Mouse (Mus musculus) ES-E14 (cell line): ENCODE results near the gene Foxp1.

Experiments used
- CHD2 ChIP-seq: IDR thresholded peaks from 2 replicates; pipeline ENCODE4 v1.6.1; 2014; ENCODE audit warnings: mild to moderate bottlenecking, low read depth, low read length, inconsistent platforms
- HCFC1 ChIP-seq: IDR thresholded peaks from 2 replicates; pipeline ENCODE4 v1.6.1; 2012; ENCODE audit warnings: low read length, inconsistent platforms, borderline replicate concordance; ENCODE audit not compliant: insufficient read depth
- MAFK ChIP-seq: IDR thresholded peaks from 2 replicates; pipeline ENCODE4 v1.6.1; 2014; ENCODE audit warnings: mild to moderate bottlenecking, low read depth, low read length, inconsistent platforms; ENCODE audit not compliant: insufficient read depth
- ZC3H11A ChIP-seq: IDR thresholded peaks from 2 replicates; pipeline ENCODE4 v1.6.1; 2012; ENCODE audit warnings: low read depth, mild to moderate bottlenecking, inconsistent platforms, low read length, borderline replicate concordance
- ZNF384 ChIP-seq: IDR thresholded peaks from 2 replicates; pipeline ENCODE4 v1.6.1; 2012; ENCODE audit warnings: low read depth, low read length, inconsistent platforms

GRCm38 (mm10) chr6:99093856-99094255 lies 428.7 kb downstream of the Foxp1 start:
- TF ChIP-seq ZNF384, result no peak
- no peak for TF ChIP-seq ZC3H11A
- no peak for TF ChIP-seq CHD2
- TF ChIP-seq HCFC1, result no peak
- no peak for TF ChIP-seq MAFK
